Mouse (Mus musculus): Measurements from ENCODE around the gene Ppp1r9a.

DNA sequence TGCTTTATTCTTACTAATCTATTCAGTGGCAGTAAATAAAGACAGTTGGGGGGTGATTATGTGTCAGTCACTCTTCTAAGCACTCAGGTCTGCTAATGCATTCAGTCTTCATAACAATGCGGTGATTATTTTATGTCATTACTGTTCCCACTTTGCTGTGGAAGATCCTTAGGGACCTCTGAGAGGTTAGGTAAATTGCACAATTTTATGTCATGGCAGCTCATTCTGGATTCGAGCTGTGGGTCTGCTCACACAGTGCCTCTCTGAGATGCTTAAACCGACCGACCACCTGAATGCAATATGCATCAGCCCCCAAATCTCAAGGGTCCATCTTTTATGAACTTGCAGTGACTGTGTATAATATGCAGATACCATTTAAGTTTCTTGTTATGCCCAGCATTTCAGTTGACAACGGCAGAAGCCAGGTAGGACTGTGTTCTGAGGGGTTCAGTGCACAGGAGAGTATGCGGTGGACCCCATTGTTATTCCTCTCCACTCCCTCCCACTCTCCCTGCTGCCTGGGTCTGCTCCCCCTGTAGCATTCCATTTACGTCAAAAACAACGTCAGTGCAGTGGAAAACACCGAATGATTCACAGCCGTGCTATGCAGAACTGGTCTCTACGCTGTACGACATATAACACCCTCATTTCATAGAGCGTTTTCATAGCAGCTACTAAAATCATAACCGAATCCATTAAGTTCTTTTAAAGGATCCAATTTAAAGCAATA lies 226.8 kb downstream of the Ppp1r9a start:
- TF ChIP-seq CTCF (conservative IDR thresholded peaks at IDR 0.05; ENCODE audit: low read length): no peak
- no peak for TF ChIP-seq POU5F1 (IDR thresholded peaks at IDR 0.05; ENCODE audit: borderline replicate concordance, low read length)

Measured in E14TG2a.4 (cell line).